Mouse (Mus musculus) liver, postnatal 0 days (tissue): ENCODE measurements at regions not wholly inside any gene's neighbourhood (a gene's known extent, or its start where the extent isn't known, plus 50 kb on each side); places are given as distances from the start of the nearest gene placed in this dataset.

Source experiments
- ATAC-seq: fragments of 200-750 bp; cut with Nextera tagmentation; 2 replicates; pipeline ENCODE4 v1.8.0; 2017; ENCODE audit warnings: mild to moderate bottlenecking, moderate library complexity
- DNase-seq: peaks from one replicate; pipeline ENCODE4 v3.0.0-alpha.2; 2016
- H3K27ac ChIP-seq: fragments of 300-500 bp; sonication (generic); 2 replicates; pipeline ENCODE4 v1.5.1; 2014; ENCODE audit warnings: antibody characterized with exemption, moderate library complexity, mild to moderate bottlenecking, low read depth
- H3K27me3 ChIP-seq: fragments of 300-500 bp; sonication (generic); 2 replicates; pipeline ENCODE4 v1.6.1; 2014; ENCODE audit warnings: low read length, control low read depth, mixed read lengths; ENCODE audit not compliant: insufficient read depth
- H3K36me3 ChIP-seq: fragments of 300-500 bp; sonication (generic); replicated peaks from 2 replicates; pipeline ENCODE4 v1.6.1; 2014; ENCODE audit warnings: mild to moderate bottlenecking, control low read depth, low read length, moderate library complexity, mixed read lengths; ENCODE audit not compliant: insufficient read depth
- H3K4me1 ChIP-seq: fragments of 300-500 bp; sonication (generic); 2 replicates; pipeline ENCODE4 v1.6.1; 2014; ENCODE audit warnings: antibody characterized with exemption, mild to moderate bottlenecking, control low read depth; ENCODE audit not compliant: insufficient read depth
- H3K4me2 ChIP-seq: fragments of 300-500 bp; sonication (generic); 2 replicates; pipeline ENCODE4 v1.6.1; 2014; ENCODE audit warnings: low read depth, mild to moderate bottlenecking, low read length, moderate library complexity, mixed read lengths
- H3K4me3 ChIP-seq: fragments of 300-500 bp; sonication (generic); 2 replicates; pipeline ENCODE4 v1.5.1; 2014; ENCODE audit warnings: low read depth, low read length
- H3K9ac ChIP-seq: fragments of 300-500 bp; sonication (generic); replicated peaks from 2 replicates; pipeline ENCODE4 v1.6.1; 2014; ENCODE audit warnings: mild to moderate bottlenecking, moderate library complexity
- H3K9me3 ChIP-seq: fragments of 300-500 bp; sonication (generic); 2 replicates; pipeline ENCODE4 v1.6.1; 2016; ENCODE audit warnings: mild to moderate bottlenecking, control low read depth, low read length, mixed read lengths
- CTCF ChIP-seq: sonication (generic); IDR thresholded peaks from 2 replicates; pipeline ENCODE4 v1.5.1; 2016; ENCODE audit warnings: antibody characterized with exemption, low read depth
- EP300 ChIP-seq: IDR thresholded peaks from 2 replicates; pipeline ENCODE4 v1.6.1; 2016; ENCODE audit warnings: antibody characterized with exemption, low read depth, mild to moderate bottlenecking
- WGBS: fragments of 180-500 bp; shearing (Covaris S2); extraction: QIAGEN DNeasy Blood & Tissue Kit; methylation state at CpG from one replicate; pipeline ENCODE4 v1.1.7; 2014; ENCODE audit not compliant: insufficient replicate concordance; 5-methylcytosine and 5-hydroxymethylcytosine counted together

GRCm38 (mm10) chr4:87501791-87502190 lies 271.5 kb upstream of the Slc24a2 start:
- H3K27me3 ChIP-seq = no peaks in the 10 kb centered on the region
- H3K9ac ChIP-seq = no peak overlapping the region
- H3K36me3 ChIP-seq = no peaks in the 10 kb centered on the region
- TF ChIP-seq EP300 (no peak), CTCF (no peak)
- no peak overlapping the region for H3K27ac ChIP-seq
- no peak overlapping the region for H3K4me2 ChIP-seq
- no peak for DNase-seq
- no peaks in the 10 kb centered on the region for H3K4me1 ChIP-seq
- H3K9me3 ChIP-seq = no peaks in the 10 kb centered on the region
- WGBS = 82% methylated on average over 4 of the region's 4 CpGs
- H3K4me3 ChIP-seq = no peak overlapping the region
- ATAC-seq = no peak

GRCm38 (mm10) chr4:87500441-87500840 lies 270.2 kb upstream of the Slc24a2 start:
- no peak for DNase-seq
- no peaks in the 10 kb centered on the region for H3K4me1 ChIP-seq
- H3K27me3 ChIP-seq = no peaks in the 10 kb centered on the region
- H3K27ac ChIP-seq = no peak overlapping the region
- WGBS = 60% methylated on average over 2 of the region's 2 CpGs
- no peaks in the 10 kb centered on the region for H3K36me3 ChIP-seq
- no peak for TF ChIP-seq EP300
- TF ChIP-seq CTCF = no peak
- no peaks in the 10 kb centered on the region for H3K9me3 ChIP-seq
- no peak overlapping the region for H3K9ac ChIP-seq
- ATAC-seq = no peak
- no peak overlapping the region for H3K4me2 ChIP-seq
- no peak overlapping the region for H3K4me3 ChIP-seq

GRCm38 (mm10) chr4:87487798-87488197 lies 257.5 kb upstream of the Slc24a2 start:
- no peak overlapping the region for H3K27ac ChIP-seq
- H3K9ac ChIP-seq = no peak overlapping the region
- H3K4me1 ChIP-seq = no peaks in the 10 kb centered on the region
- H3K4me2 ChIP-seq = no peak overlapping the region
- H3K4me3 ChIP-seq = no peak overlapping the region
- TF ChIP-seq CTCF (no peak), EP300 (no peak)
- ATAC-seq (no peak), DNase-seq (no peak)
- H3K9me3 ChIP-seq = no peaks in the 10 kb centered on the region
- 48% methylated on average over 3 of the region's 3 CpGs for WGBS
- H3K27me3 ChIP-seq = no peaks in the 10 kb centered on the region
- no peaks in the 10 kb centered on the region for H3K36me3 ChIP-seq

GRCm38 (mm10) chr4:87475537-87475936 lies 245.3 kb upstream of the Slc24a2 start:
- Histone ChIP-seq H3K4me1 (no peaks in the 10 kb centered on the region), H3K27me3 (no peaks in the 10 kb centered on the region), H3K36me3 (no peaks in the 10 kb centered on the region), H3K9me3 (no peaks in the 10 kb centered on the region), H3K9ac (no peak overlapping the region), H3K27ac (no peak overlapping the region), H3K4me2 (no peak overlapping the region), H3K4me3 (no peak overlapping the region)
- WGBS = 65% methylated on average over 1 of the region's 1 CpGs
- DNase-seq = no peak
- ATAC-seq = no peak
- TF ChIP-seq EP300 = no peak
- TF ChIP-seq CTCF = no peak

- Histone ChIP-seq H3K36me3 (no peaks in the 10 kb centered on the region), H3K9ac (no peak overlapping the region), H3K27ac (no peak overlapping the region), H3K27me3 (no peaks in the 10 kb centered on the region), H3K4me1 (no peaks in the 10 kb centered on the region), H3K4me3 (no peak overlapping the region), H3K9me3 (no peaks in the 10 kb centered on the region), H3K4me2 (no peak overlapping the region)
- ATAC-seq (no peak), DNase-seq (no peak)
- no peak for TF ChIP-seq EP300
- TF ChIP-seq CTCF = no peak
- 79% methylated on average over 16 of the region's 16 CpGs for WGBS
These were observed 243.2 kb upstream of the Slc24a2 start for GRCm38 (mm10) chr4:87473331-87474039.

GRCm38 (mm10) chr4:87472787-87473186 lies 242.5 kb upstream of the Slc24a2 start:
- H3K36me3 ChIP-seq = no peaks in the 10 kb centered on the region
- H3K4me3 ChIP-seq = no peak overlapping the region
- no peaks in the 10 kb centered on the region for H3K27me3 ChIP-seq
- DNase-seq = no peak
- no peak for ATAC-seq
- no peaks in the 10 kb centered on the region for H3K9me3 ChIP-seq
- no peaks in the 10 kb centered on the region for H3K4me1 ChIP-seq
- H3K27ac ChIP-seq = no peak overlapping the region
- no peak overlapping the region for H3K9ac ChIP-seq
- no peak overlapping the region for H3K4me2 ChIP-seq
- TF ChIP-seq CTCF = no peak
- no peak for TF ChIP-seq EP300
- 73% methylated on average over 1 of the region's 1 CpGs for WGBS

GRCm38 (mm10) chr4:87471385-87471784 lies 241.1 kb upstream of the Slc24a2 start:
- Histone ChIP-seq H3K9me3 (no peaks in the 10 kb centered on the region), H3K4me2 (no peak overlapping the region), H3K9ac (no peak overlapping the region), H3K4me3 (no peak overlapping the region), H3K36me3 (no peaks in the 10 kb centered on the region), H3K27ac (no peak overlapping the region), H3K27me3 (no peaks in the 10 kb centered on the region), H3K4me1 (no peaks in the 10 kb centered on the region)
- DNase-seq (no peak), ATAC-seq (no peak)
- TF ChIP-seq CTCF (no peak), EP300 (no peak)
- 57% methylated on average over 5 of the region's 5 CpGs for WGBS
